Mouse (Mus musculus) liver, postnatal 0 days (tissue): Measurements from ENCODE around the gene Phf23. TPM values are rescaled to one million over a fixed set of nuclear protein-coding genes. Genes with fewer than 3 reads are reported as not detected.

Experiments
- ATAC-seq: fragments of 200-750 bp; cut with Nextera tagmentation; 2 replicates; pipeline ENCODE4 v1.8.0; 2017; ENCODE audit warnings: mild to moderate bottlenecking, moderate library complexity
- DNase-seq: peaks from one replicate; pipeline ENCODE4 v3.0.0-alpha.2; 2016
- H3K27ac ChIP-seq: fragments of 300-500 bp; sonication (generic); 2 replicates; pipeline ENCODE4 v1.5.1; 2014; ENCODE audit warnings: antibody characterized with exemption, moderate library complexity, mild to moderate bottlenecking, low read depth
- H3K27me3 ChIP-seq: fragments of 300-500 bp; sonication (generic); 2 replicates; pipeline ENCODE4 v1.6.1; 2014; ENCODE audit warnings: low read length, control low read depth, mixed read lengths; ENCODE audit not compliant: insufficient read depth
- H3K36me3 ChIP-seq: fragments of 300-500 bp; sonication (generic); replicated peaks from 2 replicates; pipeline ENCODE4 v1.6.1; 2014; ENCODE audit warnings: mild to moderate bottlenecking, control low read depth, low read length, moderate library complexity, mixed read lengths; ENCODE audit not compliant: insufficient read depth
- H3K4me1 ChIP-seq: fragments of 300-500 bp; sonication (generic); 2 replicates; pipeline ENCODE4 v1.6.1; 2014; ENCODE audit warnings: antibody characterized with exemption, mild to moderate bottlenecking, control low read depth; ENCODE audit not compliant: insufficient read depth
- H3K4me2 ChIP-seq: fragments of 300-500 bp; sonication (generic); 2 replicates; pipeline ENCODE4 v1.6.1; 2014; ENCODE audit warnings: low read depth, mild to moderate bottlenecking, low read length, moderate library complexity, mixed read lengths
- H3K4me3 ChIP-seq: fragments of 300-500 bp; sonication (generic); 2 replicates; pipeline ENCODE4 v1.5.1; 2014; ENCODE audit warnings: low read depth, low read length
- H3K9ac ChIP-seq: fragments of 300-500 bp; sonication (generic); replicated peaks from 2 replicates; pipeline ENCODE4 v1.6.1; 2014; ENCODE audit warnings: mild to moderate bottlenecking, moderate library complexity
- H3K9me3 ChIP-seq: fragments of 300-500 bp; sonication (generic); 2 replicates; pipeline ENCODE4 v1.6.1; 2016; ENCODE audit warnings: mild to moderate bottlenecking, control low read depth, low read length, mixed read lengths
- CTCF ChIP-seq: sonication (generic); IDR thresholded peaks from 2 replicates; pipeline ENCODE4 v1.5.1; 2016; ENCODE audit warnings: antibody characterized with exemption, low read depth
- EP300 ChIP-seq: IDR thresholded peaks from 2 replicates; pipeline ENCODE4 v1.6.1; 2016; ENCODE audit warnings: antibody characterized with exemption, low read depth, mild to moderate bottlenecking
- WGBS: fragments of 180-500 bp; shearing (Covaris S2); extraction: QIAGEN DNeasy Blood & Tissue Kit; methylation state at CpG from one replicate; pipeline ENCODE4 v1.1.7; 2014; ENCODE audit not compliant: insufficient replicate concordance; 5-methylcytosine and 5-hydroxymethylcytosine counted together
- polyA plus RNA-seq: library from polyadenylated mRNA; unstranded; fragments of >200 nt; fragmentation: Nextera tagmentation; extraction: Ambion mirVana; gene quantifications from 2 replicates; pipeline ENCODE4 v1.2.1, GENCODE M21; 2015

Phf23 gene
- polyA plus RNA-seq, 1 experiment from 2014 or later, result 19.5 TPM

DNA sequence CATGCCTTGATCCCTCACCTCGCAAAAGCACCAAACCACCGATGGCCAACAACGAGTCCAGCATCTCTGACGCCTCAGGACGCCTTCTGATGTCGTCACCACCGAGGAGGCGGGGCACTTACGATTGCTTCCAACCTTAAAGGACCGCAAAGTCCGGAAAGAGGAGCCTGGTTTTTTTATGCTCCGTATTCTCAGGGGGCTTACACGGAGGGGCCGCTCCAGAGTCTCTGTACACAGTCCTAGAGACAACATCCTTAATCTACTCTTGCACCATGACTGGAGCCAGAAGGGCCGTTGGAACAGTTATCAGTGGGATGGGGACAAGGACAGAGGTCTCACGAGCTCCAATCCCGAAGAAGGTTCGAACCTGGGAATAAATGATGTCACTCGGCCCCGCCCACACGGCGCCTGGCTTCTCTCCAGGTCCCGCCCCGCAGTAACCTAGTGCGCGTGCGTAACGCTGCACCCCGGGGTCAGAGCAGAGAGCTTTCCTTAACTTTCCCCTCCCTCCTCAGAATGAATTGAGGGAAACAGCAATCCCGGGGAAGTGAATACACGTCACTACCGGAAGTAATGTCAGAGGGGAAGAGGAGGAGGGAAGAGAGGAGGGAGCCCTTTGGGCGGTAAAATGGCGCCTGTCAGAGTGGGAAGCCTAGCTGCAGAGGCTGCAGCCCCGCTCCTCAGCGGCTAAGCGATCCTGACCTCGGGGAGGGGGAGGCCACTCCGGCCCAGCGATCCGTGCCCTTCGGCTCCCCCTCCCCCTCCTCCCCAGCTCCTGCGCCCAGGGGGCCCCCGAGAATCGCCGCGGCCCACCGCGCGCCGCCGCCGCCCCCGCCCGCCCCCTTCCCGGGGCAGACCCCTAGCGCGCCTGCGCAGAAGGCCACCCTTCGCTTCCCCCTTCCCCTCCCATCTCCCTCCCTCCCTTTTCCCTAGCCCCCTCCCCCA lies 15.1 kb upstream of the Phf23 start:
- Histone ChIP-seq H3K4me2 (peak overlapping the region; percentile 82), H3K9me3 (no peaks in the 10 kb centered on the region), H3K4me1 (peaks cover 20% of the 10 kb centered on the region), H3K27ac (peak overlapping the region; percentile 97), H3K9ac (peak overlapping the region; percentile 92), H3K27me3 (no peaks in the 10 kb centered on the region), H3K4me3 (peak overlapping the region; percentile 98), H3K36me3 (peaks cover 25% of the 10 kb centered on the region)
- peak; percentile 92 for ATAC-seq
- WGBS, result under 1% methylated on average over 42 of the region's 60 CpGs
- TF ChIP-seq CTCF (no peak), EP300 (no peak; the same call in 1 of the 2 replicates)
- peak; percentile 98 for DNase-seq

DNA sequence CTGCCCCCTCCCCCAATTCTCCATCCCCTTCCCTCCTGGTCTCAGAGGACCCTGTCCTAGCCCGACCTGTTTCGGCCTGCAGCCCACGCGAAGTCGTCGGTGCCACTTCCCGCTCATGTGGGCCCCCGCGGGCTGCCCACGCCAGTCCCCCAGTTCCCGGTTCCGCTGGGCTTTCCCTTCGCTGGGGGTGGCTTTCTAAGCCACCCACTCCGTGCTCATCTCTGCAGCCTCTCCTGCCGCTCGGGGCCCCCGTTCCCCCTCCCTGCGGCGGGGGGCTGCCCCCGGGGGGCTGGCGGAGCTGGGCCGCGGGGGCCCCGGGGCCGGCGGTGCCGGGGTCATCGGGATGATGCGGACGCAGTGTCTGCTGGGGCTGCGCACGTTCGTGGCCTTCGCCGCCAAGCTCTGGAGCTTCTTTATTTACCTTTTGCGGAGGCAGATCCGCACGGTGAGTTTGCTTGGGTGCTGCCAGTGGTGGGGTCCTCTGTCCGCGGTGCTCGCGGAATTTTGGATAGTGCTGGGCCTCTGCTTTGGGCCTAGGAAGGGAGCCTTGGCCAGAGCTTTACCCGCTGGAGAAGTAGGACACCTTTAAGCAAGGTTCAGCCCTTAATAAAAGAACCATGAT lies 14.3 kb upstream of the Phf23 start, which contains the start of gene Ctdnep1:
Gene Ctdnep1, plus strand, starts transcription at position 16 of the 622 bp plus-strand sequence.
- WGBS, result under 1% methylated on average over 33 of the region's 43 CpGs
- no peaks in the 10 kb centered on the region for H3K9me3 ChIP-seq
- H3K27ac ChIP-seq, result peak within 1 kb of the TSS; percentile 97
- peak within 1 kb of the TSS; percentile 82 for H3K4me2 ChIP-seq
- H3K27me3 ChIP-seq, result no peaks in the 10 kb centered on the region
- ATAC-seq, result no peak
- H3K4me3 ChIP-seq, result peak within 1 kb of the TSS; percentile 98
- no peak for TF ChIP-seq EP300
- TF ChIP-seq CTCF, result no peak
- peak within 1 kb of the TSS; percentile 92 for H3K9ac ChIP-seq
- peaks cover 20% of the 10 kb centered on the region for H3K4me1 ChIP-seq
- DNase-seq, result peak; percentile 51
- H3K36me3 ChIP-seq, result peaks cover 25% of the 10 kb centered on the region

DNA sequence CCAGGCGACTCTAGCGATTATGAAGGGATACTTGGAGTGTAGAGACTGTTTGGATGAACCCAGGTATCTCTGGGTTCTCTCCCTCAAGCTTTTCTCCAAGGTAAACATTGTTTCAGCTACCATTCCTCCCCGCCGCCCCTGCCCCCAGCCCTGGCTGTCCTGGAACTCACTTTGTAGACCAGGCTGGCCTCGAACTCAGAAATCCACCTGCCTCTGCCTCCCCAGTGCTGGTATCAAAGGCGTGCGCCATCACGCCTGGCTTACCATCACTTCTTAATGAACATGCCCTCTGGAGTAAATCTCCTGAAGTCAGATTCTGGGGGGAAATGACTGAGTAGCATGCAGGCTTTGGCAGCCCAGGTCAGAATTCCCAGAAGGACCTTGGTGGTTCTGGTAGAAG lies 13.4 kb upstream of the Phf23 start, which contains the start of gene Elp5:
Gene Elp5, minus strand, starts transcription at position 293 of the 400 bp plus-strand sequence.
- peak within 1 kb of the TSS; percentile 82 for H3K4me2 ChIP-seq
- peak within 1 kb of the TSS; percentile 92 for H3K9ac ChIP-seq
- H3K4me1 ChIP-seq, result peaks cover 20% of the 10 kb centered on the region
- DNase-seq, result no peak
- no peaks in the 10 kb centered on the region for H3K27me3 ChIP-seq
- H3K4me3 ChIP-seq, result peak within 1 kb of the TSS; percentile 98
- no peak for ATAC-seq
- peak within 1 kb of the TSS; percentile 97 for H3K27ac ChIP-seq
- 52% methylated on average over 8 of the region's 8 CpGs for WGBS
- no peaks in the 10 kb centered on the region for H3K9me3 ChIP-seq
- peaks cover 23% of the 10 kb centered on the region for H3K36me3 ChIP-seq
- TF ChIP-seq CTCF (no peak), EP300 (no peak)

DNA sequence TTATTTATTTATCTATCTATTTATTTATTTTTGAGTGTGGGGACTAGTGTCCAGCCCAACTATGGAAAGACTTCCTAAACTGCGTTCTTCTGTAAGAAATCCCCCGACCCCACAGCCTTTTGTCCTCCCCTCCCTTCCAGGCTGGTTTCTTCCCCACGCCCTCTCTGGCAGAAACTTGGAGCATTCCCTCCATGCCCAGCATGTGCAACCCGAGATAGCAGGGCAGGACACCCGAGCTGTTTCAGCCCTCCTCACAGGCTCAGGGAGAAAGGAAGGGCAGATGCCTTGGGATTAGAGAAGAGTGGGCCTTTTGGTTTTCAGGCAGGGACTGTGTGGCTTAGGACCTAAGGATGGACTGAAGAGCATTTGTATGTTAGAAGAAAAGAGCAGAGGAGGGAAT lies 12.7 kb upstream of the Phf23 start:
- peaks cover 29% of the 10 kb centered on the region for H3K36me3 ChIP-seq
- peaks cover 20% of the 10 kb centered on the region for H3K4me1 ChIP-seq
- TF ChIP-seq CTCF, result no peak
- TF ChIP-seq EP300, result no peak
- no peaks in the 10 kb centered on the region for H3K27me3 ChIP-seq
- ATAC-seq (no peak), DNase-seq (no peak)
- peak overlapping the region; percentile 82 for H3K4me2 ChIP-seq
- H3K9me3 ChIP-seq, result no peaks in the 10 kb centered on the region
- H3K4me3 ChIP-seq, result peak overlapping the region; percentile 98
- H3K9ac ChIP-seq, result peak overlapping the region; percentile 92
- 0 out of 2 replicates have a peak overlapping the region, but pooled peaks have one; percentile 13 for H3K27ac ChIP-seq
- 42% methylated on average over 5 of the region's 5 CpGs for WGBS

DNA sequence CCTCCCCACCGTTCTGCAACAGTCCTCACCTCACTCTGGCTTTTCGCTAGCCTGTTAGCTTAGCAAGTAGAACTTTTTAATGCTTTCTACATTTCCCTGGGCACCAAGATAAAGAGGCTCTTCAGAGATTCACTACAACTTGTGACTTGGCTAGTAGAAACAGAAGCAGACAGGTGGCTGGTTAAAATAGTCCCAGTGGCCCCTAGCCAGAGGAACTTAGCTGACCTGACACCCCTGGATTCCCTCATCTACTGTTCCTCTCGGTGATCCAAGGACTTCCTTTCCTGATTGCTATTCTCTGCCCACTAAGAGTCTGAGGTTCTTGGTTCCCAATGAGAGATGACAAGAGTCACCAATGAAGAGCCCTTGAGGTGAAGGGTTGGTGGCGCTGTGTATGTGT lies 12.2 kb upstream of the Phf23 start:
- DNase-seq (no peak), ATAC-seq (no peak)
- TF ChIP-seq EP300 (no peak), CTCF (no peak)
- Histone ChIP-seq H3K9ac (peak overlapping the region; percentile 92; the same call in 1 of the 2 replicates), H3K27ac (no peak overlapping the region), H3K4me3 (no peak overlapping the region), H3K27me3 (no peaks in the 10 kb centered on the region), H3K4me2 (peak overlapping the region; percentile 82; the same call in 1 of the 2 replicates), H3K9me3 (no peaks in the 10 kb centered on the region), H3K36me3 (peaks cover 34% of the 10 kb centered on the region), H3K4me1 (peaks cover 20% of the 10 kb centered on the region)
- 83% methylated on average over 4 of the region's 4 CpGs for WGBS

DNA sequence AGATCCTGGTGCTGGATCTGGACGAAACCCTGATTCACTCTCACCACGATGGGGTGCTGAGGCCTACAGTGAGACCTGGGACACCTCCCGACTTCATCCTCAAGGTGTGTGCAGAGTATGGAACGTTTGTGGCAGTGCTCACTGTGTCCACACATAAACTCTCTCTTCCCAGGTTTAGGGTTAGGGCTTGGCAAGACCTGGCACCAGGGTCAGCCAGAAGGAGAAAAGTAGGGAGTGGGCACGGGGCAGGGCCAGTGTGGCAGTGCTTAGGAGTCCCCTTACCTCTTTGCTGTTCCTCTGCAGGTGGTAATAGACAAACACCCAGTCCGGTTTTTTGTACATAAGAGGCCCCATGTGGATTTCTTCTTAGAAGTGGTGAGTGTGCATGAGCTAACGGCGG lies 11.1 kb upstream of the Phf23 start:
- 84% methylated on average over 8 of the region's 8 CpGs for WGBS
- Histone ChIP-seq H3K4me1 (peaks cover 17% of the 10 kb centered on the region), H3K36me3 (peaks cover 44% of the 10 kb centered on the region), H3K4me2 (no peak overlapping the region), H3K4me3 (no peak overlapping the region), H3K27me3 (no peaks in the 10 kb centered on the region), H3K9ac (no peak overlapping the region), H3K27ac (no peak overlapping the region), H3K9me3 (no peaks in the 10 kb centered on the region)
- DNase-seq (no peak), ATAC-seq (no peak)
- TF ChIP-seq EP300, result no peak
- TF ChIP-seq CTCF, result no peak
